Mouse (Mus musculus): ENCODE results near the gene Gpx8. TPM values are rescaled to one million over a fixed set of nuclear protein-coding genes. Genes with fewer than 3 reads are reported as not detected.
"Not testable (repeated sequence)": the region's sequence is repeated elsewhere in the genome, so short reads cannot be mapped to it uniquely, and the experiment has no call there.

Gene Gpx8
- polyA plus RNA-seq, 1 experiment from 2014 or later, result 222 TPM

GRCm38 (mm10) chr13:113034271-113034886, 11.8 kb downstream of the Gpx8 start:
- ATAC-seq (ENCODE audit: low read depth) (no peak), DNase-seq (ENCODE audit: low spot score) (no peak)
- H3K4me2 ChIP-seq (ENCODE audit: low read depth, low read length), result peak overlapping the region; percentile 99
- peak overlapping the region; percentile 57 for H3K4me3 ChIP-seq (ENCODE audit: low read depth, low read length)
- H3K9me3 ChIP-seq (ENCODE audit: control insufficient read depth, low read length), result no peaks in the 10 kb centered on the region
- peaks cover 11% of the 10 kb centered on the region for H3K4me1 ChIP-seq (ENCODE audit: control insufficient read depth, insufficient read depth, low read length)
- WGBS, result 2% methylated on average over 11 of the region's 11 CpGs
- H3K27ac ChIP-seq (replicated peaks; ENCODE audit: low read depth, low read length), result no peak overlapping the region
- H3K9ac ChIP-seq (ENCODE audit: low read depth, low read length), result peak overlapping the region; percentile 60
- H3K27me3 ChIP-seq (replicated peaks; ENCODE audit: control insufficient read depth, insufficient read depth, low read length), result peaks cover 36% of the 10 kb centered on the region
- H3K36me3 ChIP-seq (ENCODE audit: control insufficient read depth, insufficient read depth, low read length), result no peaks in the 10 kb centered on the region

GRCm38 (mm10) chr13:113032831-113033230, 13.4 kb downstream of the Gpx8 start:
- ATAC-seq (ENCODE audit: low read depth) (no peak), DNase-seq (ENCODE audit: low spot score) (no peak)
- Histone ChIP-seq H3K9ac (ENCODE audit: low read depth, low read length) (no peak overlapping the region), H3K27me3 (replicated peaks; ENCODE audit: control insufficient read depth, insufficient read depth, low read length) (peaks cover 36% of the 10 kb centered on the region), H3K27ac (replicated peaks; ENCODE audit: low read depth, low read length) (no peak overlapping the region), H3K4me1 (ENCODE audit: control insufficient read depth, insufficient read depth, low read length) (peaks cover 11% of the 10 kb centered on the region), H3K4me3 (ENCODE audit: low read depth, low read length) (no peak overlapping the region), H3K9me3 (ENCODE audit: control insufficient read depth, low read length) (no peaks in the 10 kb centered on the region), H3K36me3 (ENCODE audit: control insufficient read depth, insufficient read depth, low read length) (no peaks in the 10 kb centered on the region), H3K4me2 (ENCODE audit: low read depth, low read length) (no peak overlapping the region)

- ATAC-seq (ENCODE audit: low read depth) (peak; percentile 39), DNase-seq (ENCODE audit: low spot score) (peak; percentile 71)
- Histone ChIP-seq H3K36me3 (ENCODE audit: control insufficient read depth, insufficient read depth, low read length) (no peaks in the 10 kb centered on the region), H3K4me2 (ENCODE audit: low read depth, low read length) (peak overlapping the region; percentile 94), H3K9me3 (ENCODE audit: control insufficient read depth, low read length) (no peaks in the 10 kb centered on the region), H3K27me3 (replicated peaks; ENCODE audit: control insufficient read depth, insufficient read depth, low read length) (peaks cover 36% of the 10 kb centered on the region), H3K4me1 (ENCODE audit: control insufficient read depth, insufficient read depth, low read length) (peaks cover 11% of the 10 kb centered on the region), H3K27ac (replicated peaks; ENCODE audit: low read depth, low read length) (no peak overlapping the region), H3K4me3 (ENCODE audit: low read depth, low read length) (peak overlapping the region; percentile 52), H3K9ac (ENCODE audit: low read depth, low read length) (peak overlapping the region; percentile 52)
- 1% methylated on average over 39 of the region's 40 CpGs for WGBS
Measured at GRCm38 (mm10) chr13:113031792-113032571, 14.2 kb downstream of the Gpx8 start.

GRCm38 (mm10) chr13:113031351-113031750, 14.9 kb downstream of the Gpx8 start:
- peaks cover 36% of the 10 kb centered on the region for H3K27me3 ChIP-seq (replicated peaks; ENCODE audit: control insufficient read depth, insufficient read depth, low read length)
- H3K4me2 ChIP-seq (ENCODE audit: low read depth, low read length), result peak overlapping the region; percentile 94
- no peaks in the 10 kb centered on the region for H3K9me3 ChIP-seq (ENCODE audit: control insufficient read depth, low read length)
- no peaks in the 10 kb centered on the region for H3K36me3 ChIP-seq (ENCODE audit: control insufficient read depth, insufficient read depth, low read length)
- H3K27ac ChIP-seq (replicated peaks; ENCODE audit: low read depth, low read length), result no peak overlapping the region
- peak overlapping the region; percentile 52 for H3K4me3 ChIP-seq (ENCODE audit: low read depth, low read length)
- DNase-seq (ENCODE audit: low spot score) (no peak), ATAC-seq (ENCODE audit: low read depth) (no peak)
- H3K4me1 ChIP-seq (ENCODE audit: control insufficient read depth, insufficient read depth, low read length), result peaks cover 11% of the 10 kb centered on the region
- no peak overlapping the region for H3K9ac ChIP-seq (ENCODE audit: low read depth, low read length)
- WGBS, result 4% methylated on average over 6 of the region's 7 CpGs

GRCm38 (mm10) chr13:113023274-113024143, 22.7 kb downstream of the Gpx8 start:
- ATAC-seq (ENCODE audit: low read depth), result no peak
- WGBS, result 74% methylated on average over 17 of the region's 17 CpGs
- Histone ChIP-seq H3K4me3 (ENCODE audit: low read depth, low read length) (no peak overlapping the region), H3K4me1 (ENCODE audit: control insufficient read depth, insufficient read depth, low read length) (0 out of 2 replicates have a peak, but pooled peaks cover 4% of the 10 kb centered on the region), H3K4me2 (ENCODE audit: low read depth, low read length) (no peak overlapping the region), H3K27me3 (replicated peaks; ENCODE audit: control insufficient read depth, insufficient read depth, low read length) (no peaks in the 10 kb centered on the region), H3K9ac (ENCODE audit: low read depth, low read length) (no peak overlapping the region), H3K27ac (replicated peaks; ENCODE audit: low read depth, low read length) (no peak overlapping the region), H3K36me3 (ENCODE audit: control insufficient read depth, insufficient read depth, low read length) (no peaks in the 10 kb centered on the region), H3K9me3 (ENCODE audit: control insufficient read depth, low read length) (no peaks in the 10 kb centered on the region)
- no peak for DNase-seq (ENCODE audit: low spot score)

- ATAC-seq (ENCODE audit: low read depth) (no peak), DNase-seq (ENCODE audit: low spot score) (no peak)
- H3K27ac ChIP-seq (replicated peaks; ENCODE audit: low read depth, low read length), result no peak overlapping the region
- H3K9ac ChIP-seq (ENCODE audit: low read depth, low read length), result no peak overlapping the region
- no peak overlapping the region for H3K4me3 ChIP-seq (ENCODE audit: low read depth, low read length)
- no peak overlapping the region for H3K4me2 ChIP-seq (ENCODE audit: low read depth, low read length)
- no peaks in the 10 kb centered on the region for H3K36me3 ChIP-seq (ENCODE audit: control insufficient read depth, insufficient read depth, low read length)
- no peaks in the 10 kb centered on the region for H3K9me3 ChIP-seq (ENCODE audit: control insufficient read depth, low read length)
- 71% methylated on average over 8 of the region's 8 CpGs for WGBS
- H3K27me3 ChIP-seq (replicated peaks; ENCODE audit: control insufficient read depth, insufficient read depth, low read length), result no peaks in the 10 kb centered on the region
- 0 out of 2 replicates have a peak, but pooled peaks cover 4% of the 10 kb centered on the region for H3K4me1 ChIP-seq (ENCODE audit: control insufficient read depth, insufficient read depth, low read length)
Measured at GRCm38 (mm10) chr13:113022467-113022866, 23.7 kb downstream of the Gpx8 start.

GRCm38 (mm10) chr13:113021521-113021920, 24.7 kb downstream of the Gpx8 start:
- DNase-seq (ENCODE audit: low spot score) (no peak), ATAC-seq (ENCODE audit: low read depth) (no peak)
- no peaks in the 10 kb centered on the region for H3K27me3 ChIP-seq (replicated peaks; ENCODE audit: control insufficient read depth, insufficient read depth, low read length)
- no peak overlapping the region for H3K27ac ChIP-seq (replicated peaks; ENCODE audit: low read depth, low read length)
- no peaks in the 10 kb centered on the region for H3K9me3 ChIP-seq (ENCODE audit: control insufficient read depth, low read length)
- 0 out of 2 replicates have a peak, but pooled peaks cover 4% of the 10 kb centered on the region for H3K4me1 ChIP-seq (ENCODE audit: control insufficient read depth, insufficient read depth, low read length)
- no peak overlapping the region for H3K4me3 ChIP-seq (ENCODE audit: low read depth, low read length)
- no peak overlapping the region for H3K4me2 ChIP-seq (ENCODE audit: low read depth, low read length)
- H3K36me3 ChIP-seq (ENCODE audit: control insufficient read depth, insufficient read depth, low read length), result no peaks in the 10 kb centered on the region
- H3K9ac ChIP-seq (ENCODE audit: low read depth, low read length), result no peak overlapping the region
- 88% methylated on average over 2 of the region's 2 CpGs for WGBS

- not testable (repeated sequence) for H3K4me1 ChIP-seq (ENCODE audit: control insufficient read depth, insufficient read depth, low read length); H3K9me3 ChIP-seq (ENCODE audit: control insufficient read depth, low read length); H3K9ac ChIP-seq (ENCODE audit: low read depth, low read length); H3K36me3 ChIP-seq (ENCODE audit: control insufficient read depth, insufficient read depth, low read length); ATAC-seq (ENCODE audit: low read depth); H3K27me3 ChIP-seq (replicated peaks; ENCODE audit: control insufficient read depth, insufficient read depth, low read length); H3K27ac ChIP-seq (replicated peaks; ENCODE audit: low read depth, low read length); DNase-seq (ENCODE audit: low spot score)
- 42% methylated on average over 18 of the region's 20 CpGs for whole genome bisulfite sequencing
- Histone ChIP-seq H3K4me3 (ENCODE audit: low read depth, low read length) (peak overlapping the region; percentile 15; the same call in 1 of the 2 replicates), H3K4me2 (ENCODE audit: low read depth, low read length) (peak overlapping the region; percentile 38)
Measured at GRCm38 (mm10) chr13:113013174-113013953, 32.8 kb downstream of the Gpx8 start.

Data from embryonic facial prominence, embryonic 14.5 days (tissue).